Mouse (Mus musculus) left cerebral cortex, adult 11 months (tissue): ENCODE data around the gene Atp2a1.

ENCODE experiments used
- DNase-seq: peaks from one replicate; pipeline ENCODE4 v3.0.0; 2022; ENCODE audit warnings: low spot score

Gene Atp2a1

DNA sequence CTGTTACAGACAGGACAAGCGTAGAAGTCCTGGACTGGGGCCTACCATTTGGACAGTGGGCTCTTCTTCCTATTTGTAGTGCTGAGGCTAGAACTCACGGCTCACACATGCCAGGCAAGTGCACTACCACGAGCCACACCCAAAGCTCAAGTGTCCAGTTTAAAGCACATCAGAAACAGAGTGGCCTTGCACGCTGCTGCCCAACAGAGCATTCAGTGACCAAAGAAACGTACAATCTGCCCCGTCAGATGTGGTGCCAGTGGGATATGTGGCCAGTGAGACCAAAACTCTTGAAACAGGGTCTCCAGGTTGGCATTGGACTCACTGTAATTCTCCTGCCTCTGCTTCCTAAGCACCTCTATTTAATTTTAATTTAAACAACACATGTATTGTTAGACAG, 12.3 kb downstream of the Atp2a1 start:
- DNase-seq, result no peak

DNA sequence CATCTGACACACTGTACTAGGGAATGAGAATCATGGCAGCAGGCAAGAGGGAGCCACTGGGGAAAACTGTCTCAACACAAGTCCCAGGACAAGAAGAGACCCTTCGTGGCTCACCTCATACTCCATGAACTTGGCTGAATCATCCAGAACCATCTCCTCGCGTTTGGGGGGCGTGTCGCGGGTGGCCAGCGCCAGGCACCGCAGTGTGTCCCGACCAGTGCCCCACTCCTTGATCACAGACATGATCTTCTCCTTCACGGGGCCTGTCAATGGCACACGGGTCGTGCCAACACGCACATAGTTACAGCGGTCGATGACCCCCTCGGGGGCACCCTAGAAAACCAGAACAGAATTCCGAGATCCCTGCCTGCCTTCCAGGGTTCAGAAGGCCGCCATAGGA, 12.9 kb downstream of the Atp2a1 start:
- no peak for DNase-seq

DNA sequence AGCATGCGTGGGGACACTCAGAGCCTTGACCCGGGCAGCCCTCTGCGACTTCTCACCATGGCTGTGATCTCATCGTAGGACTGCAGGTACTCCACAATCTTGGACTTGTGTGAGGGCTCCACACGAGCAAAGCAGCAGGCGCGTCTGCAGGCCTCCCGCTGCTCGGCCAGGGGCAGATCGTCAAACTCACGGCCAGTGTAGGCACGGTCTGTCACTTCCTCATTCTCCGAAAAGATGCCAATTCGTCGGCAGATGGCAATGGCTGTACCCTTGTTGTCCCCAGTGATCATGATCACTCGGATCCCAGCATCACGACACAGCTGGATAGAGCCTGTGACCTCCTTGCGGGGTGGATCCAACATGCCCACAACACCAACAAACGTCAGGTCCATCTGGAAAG, 14.4 kb downstream of the Atp2a1 start:
- DNase-seq, result no peak

- DNase-seq, result no peak
Observed at GRCm38 (mm10) chr7:126446217-126446616, 16.7 kb downstream of the Atp2a1 start.

GRCm38 (mm10) chr7:126445104-126445815, 17.6 kb downstream of the Atp2a1 start:
- DNase-seq, result no peak

GRCm38 (mm10) chr7:126444536-126444935, 18.4 kb downstream of the Atp2a1 start:
- DNase-seq, result no peak

DNA sequence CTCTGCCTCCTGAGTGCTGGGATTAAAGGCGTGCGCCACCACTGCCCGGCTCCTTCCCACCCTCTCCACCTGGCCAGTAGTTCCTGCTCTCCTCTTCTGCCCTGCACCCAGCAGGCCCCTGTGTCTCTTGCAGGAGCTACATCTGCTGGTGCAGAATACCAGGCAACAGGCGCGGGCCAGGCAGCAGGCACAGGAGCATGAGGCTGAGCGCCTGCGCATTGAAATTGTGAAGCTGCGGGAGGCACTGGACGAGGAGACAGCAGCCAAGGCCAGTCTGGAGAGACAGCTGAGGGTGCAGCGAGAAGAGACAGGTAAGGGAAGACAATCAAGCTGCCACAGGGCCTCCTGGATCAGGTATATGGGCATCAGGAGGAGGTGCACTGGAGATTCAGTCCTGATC, 18.9 kb downstream of the Atp2a1 start:
- DNase-seq, result no peak

DNA sequence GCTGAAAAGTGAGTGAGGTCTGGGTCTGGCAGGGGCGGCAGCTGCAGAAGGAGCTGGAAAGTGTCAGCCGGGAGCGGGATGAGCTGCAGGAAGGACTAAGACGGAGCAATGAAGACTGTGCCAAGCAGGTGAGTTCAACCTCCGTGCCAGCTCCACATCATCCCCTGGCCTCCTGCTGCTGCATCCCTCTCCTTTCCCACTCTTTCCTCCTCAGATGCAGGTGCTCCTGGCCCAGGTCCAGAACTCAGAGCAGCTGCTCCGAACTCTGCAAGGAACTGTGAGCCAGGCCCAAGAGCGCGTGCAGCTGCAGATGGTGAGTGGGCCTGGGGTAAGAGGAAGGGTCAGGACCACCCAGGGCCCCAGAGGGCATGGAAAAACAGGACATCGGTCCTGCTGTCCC, 22.8 kb downstream of the Atp2a1 start:
- DNase-seq, result no peak

GRCm38 (mm10) chr7:126436851-126437250, 26.1 kb downstream of the Atp2a1 start:
- no peak for DNase-seq

DNA sequence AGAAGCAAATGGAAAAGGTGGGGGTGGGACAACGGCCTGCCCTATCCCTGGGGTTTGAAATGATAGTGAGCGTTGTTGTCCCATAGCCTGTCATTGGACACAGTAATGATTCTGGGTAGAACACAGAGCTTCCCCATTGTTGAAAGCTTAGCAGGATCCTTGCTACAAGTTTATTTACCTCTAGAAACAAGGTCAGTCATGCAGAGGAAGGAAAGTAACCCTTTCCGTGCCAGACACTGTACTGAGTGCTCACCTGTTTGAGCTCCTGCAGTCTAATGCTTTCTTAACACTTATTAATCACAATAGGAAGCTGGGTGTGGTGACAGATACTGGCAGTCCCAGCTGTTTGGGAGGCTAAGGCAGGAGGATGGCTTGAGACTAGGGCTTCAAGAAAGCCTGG, 27.1 kb downstream of the Atp2a1 start:
- no peak for DNase-seq

DNA sequence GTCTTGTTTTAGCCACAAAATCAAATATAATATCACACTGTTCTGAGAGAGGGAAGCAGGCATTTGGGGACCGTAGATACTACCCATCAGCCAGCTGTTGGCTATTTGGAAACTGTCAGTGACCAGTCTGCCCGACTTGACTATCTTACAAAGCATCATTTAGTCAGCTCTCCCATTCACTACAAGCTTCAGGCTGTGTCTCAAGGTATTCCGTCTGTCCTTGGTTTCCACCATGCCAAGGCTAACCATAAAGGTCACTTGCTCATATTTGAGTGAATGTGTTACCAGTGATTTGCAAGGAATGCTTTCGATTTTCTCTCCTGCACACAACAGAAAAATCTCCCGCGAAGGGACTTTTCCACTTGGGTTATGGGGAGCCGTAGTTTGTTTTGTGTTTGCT, 28.2 kb downstream of the Atp2a1 start:
- DNase-seq, result no peak

DNA sequence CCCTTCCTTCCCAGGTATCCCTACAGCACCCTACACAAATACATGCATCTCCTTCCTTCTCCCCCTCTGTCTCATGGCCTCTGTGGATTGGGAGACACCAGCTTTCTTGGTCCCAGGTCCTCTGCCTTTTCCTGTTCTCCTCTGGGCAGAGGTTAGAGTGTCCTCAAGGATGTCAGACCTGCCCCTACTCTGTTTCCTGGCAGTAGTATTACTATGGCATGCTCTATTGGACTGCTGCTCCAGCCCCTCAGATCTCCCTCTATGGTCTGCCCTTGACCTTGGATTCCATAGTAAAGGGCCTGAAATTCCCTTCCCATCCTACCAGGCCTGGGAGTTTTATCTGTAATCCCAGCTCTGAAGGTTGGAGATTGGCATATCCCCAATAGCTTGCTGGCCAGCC, 32.7 kb downstream of the Atp2a1 start:
- DNase-seq, result no peak

DNA sequence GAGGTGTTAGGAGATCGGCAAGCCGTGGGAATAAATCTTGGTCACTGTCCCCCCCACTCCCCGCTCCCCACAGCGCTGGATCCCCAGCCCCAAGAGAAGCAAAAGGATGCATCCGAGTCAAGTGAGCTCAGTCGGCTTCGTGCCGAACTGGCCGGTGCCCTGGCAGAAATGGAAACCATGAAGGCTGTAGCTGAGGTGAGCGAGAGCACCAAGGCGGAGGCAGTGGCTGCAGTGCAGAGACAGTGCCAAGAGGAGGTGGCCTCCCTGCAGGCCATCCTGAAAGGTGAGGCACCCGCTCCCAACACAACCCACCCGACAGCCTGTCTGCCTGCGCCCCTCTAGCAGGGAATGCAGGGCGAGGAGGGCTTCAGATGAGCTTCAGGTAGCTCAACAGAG, 33.4 kb downstream of the Atp2a1 start:
- no peak for DNase-seq

- DNase-seq, result peak; percentile 87
Observed at GRCm38 (mm10) chr7:126428631-126429502, 34.0 kb downstream of the Atp2a1 start, which contains the start of gene Rabep2. Rabep2 (plus strand) TSS chr7:126428759.

DNA sequence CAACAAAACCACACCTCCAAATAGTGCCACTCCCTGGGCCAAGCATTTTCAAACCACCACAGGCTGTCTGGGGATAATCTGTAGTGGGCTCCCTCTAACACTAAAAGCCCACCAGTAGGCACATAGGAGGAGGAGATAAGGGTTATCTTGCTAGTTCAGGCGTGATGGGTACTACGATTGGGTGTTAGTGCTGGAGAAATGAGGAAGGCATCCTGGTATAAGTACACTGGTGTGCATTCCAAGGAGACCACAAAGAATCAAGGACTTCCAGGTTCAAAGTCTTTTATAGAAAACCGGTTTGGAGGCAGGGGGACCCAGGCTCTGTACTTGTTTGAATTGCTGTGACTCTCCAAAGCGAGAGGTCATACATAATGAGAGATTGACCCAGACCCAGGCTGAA, 34.8 kb downstream of the Atp2a1 start:
- DNase-seq, result no peak

- DNase-seq, result no peak
Observed at GRCm38 (mm10) chr7:126427323-126427860, 35.5 kb downstream of the Atp2a1 start.

GRCm38 (mm10) chr7:126424161-126424560, 38.7 kb downstream of the Atp2a1 start:
- DNase-seq, result no peak

DNA sequence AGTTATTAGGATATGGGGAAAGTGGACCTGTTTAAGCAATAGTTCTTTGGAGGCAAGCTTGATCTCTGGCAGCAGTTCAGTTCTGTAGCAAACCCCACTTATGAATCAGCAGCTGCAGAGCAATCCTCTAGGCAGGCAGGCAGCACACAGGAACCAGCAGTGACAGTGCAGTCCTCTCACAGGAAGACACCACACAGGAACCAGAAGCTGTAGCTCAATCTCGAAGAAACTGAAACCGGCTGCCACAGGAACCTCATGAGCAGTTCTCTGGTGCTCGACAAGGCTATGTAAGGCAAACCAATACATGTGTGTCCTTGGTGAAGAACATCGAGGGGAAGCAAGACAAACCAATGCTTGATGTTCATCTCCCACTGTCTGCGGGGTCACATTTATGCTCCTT, 41.2 kb downstream of the Atp2a1 start:
- DNase-seq, result no peak

GRCm38 (mm10) chr7:126418496-126418895, 44.4 kb downstream of the Atp2a1 start:
- DNase-seq, result no peak

- DNase-seq, result no peak
Observed at GRCm38 (mm10) chr7:126417606-126418005, 45.3 kb downstream of the Atp2a1 start.

DNA sequence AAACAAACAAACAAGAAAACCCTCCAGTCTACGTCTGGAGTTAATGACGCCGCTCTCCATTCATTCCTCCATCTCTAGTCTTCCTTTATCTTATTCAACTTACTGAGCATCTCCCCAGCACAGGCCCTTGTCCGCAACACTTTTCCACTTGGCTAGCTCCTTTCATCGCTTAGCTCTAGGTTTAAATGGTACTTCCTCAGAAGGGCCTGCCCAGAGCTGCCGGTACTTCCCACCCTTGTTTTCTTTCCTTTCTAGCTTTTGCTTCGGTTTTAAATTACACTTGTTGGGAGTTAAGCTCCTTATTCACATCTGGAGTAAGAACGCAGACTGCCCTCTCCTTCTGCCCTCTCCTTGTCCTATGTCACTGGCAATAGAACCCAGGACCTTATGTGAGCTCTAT, 45.9 kb downstream of the Atp2a1 start:
- DNase-seq, result no peak

GRCm38 (mm10) chr7:126416615-126417014, 46.3 kb downstream of the Atp2a1 start:
- DNase-seq, result no peak

DNA sequence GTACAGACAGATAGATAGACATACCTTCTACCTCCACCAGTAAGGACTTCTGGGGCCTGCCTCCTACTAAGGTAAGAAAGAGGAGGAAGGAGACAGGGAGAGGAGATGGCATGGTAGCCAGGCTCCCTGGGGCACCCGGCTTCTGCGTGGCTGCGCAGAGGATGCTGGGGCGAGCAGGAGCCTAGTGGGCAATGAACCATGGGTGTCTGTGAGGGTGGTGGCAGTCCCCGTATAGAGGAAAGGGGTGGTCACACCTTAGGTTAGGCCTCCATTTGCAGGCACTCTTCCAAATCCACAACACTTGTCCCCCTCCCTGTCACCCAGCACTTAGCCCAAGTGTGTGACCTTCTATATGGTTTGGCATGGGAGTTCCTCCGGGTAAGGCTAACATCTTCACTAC, 48.2 kb downstream of the Atp2a1 start, which contains the start of gene Cd19:
Gene Cd19, minus strand, starts transcription at position 165 of the 400 bp plus-strand sequence.
- DNase-seq, result no peak
